Mouse (Mus musculus) c-Kit-negative CD71-positive TER-119-positive erythroid progenitor cells, embryonic 14.5 days (primary cell): Measurements from ENCODE around the gene Smagp.
"Not testable (repeated sequence)": the region's sequence is repeated elsewhere in the genome, so short reads cannot be mapped to it uniquely, and the experiment has no call there.

Experiments
- DNase-seq: peaks from one replicate; pipeline ENCODE4 v3.0.0-alpha.2; 2013; ENCODE audit warnings: low read depth, low spot score

Gene Smagp

GRCm38 (mm10) chr15:100627287-100627686 is 9.5 kb downstream of the Smagp start:
- no peak for DNase-seq

GRCm38 (mm10) chr15:100624435-100624834 is 12.3 kb downstream of the Smagp start:
- no peak for DNase-seq

GRCm38 (mm10) chr15:100623754-100624153 is 13.0 kb downstream of the Smagp start:
- no peak for DNase-seq

- DNase-seq: no peak
Measured at GRCm38 (mm10) chr15:100622164-100622563, 14.6 kb downstream of the Smagp start.

GRCm38 (mm10) chr15:100621671-100622070 is 15.1 kb downstream of the Smagp start:
- DNase-seq: not testable (repeated sequence)

GRCm38 (mm10) chr15:100619200-100619599 is 17.5 kb downstream of the Smagp start:
- DNase-seq: no peak

GRCm38 (mm10) chr15:100616221-100616620 is 20.5 kb downstream of the Smagp start:
- DNase-seq: no peak

GRCm38 (mm10) chr15:100615825-100616220 is 20.9 kb downstream of the Smagp start:
- DNase-seq: peak; percentile 74

- peak; percentile 99 for DNase-seq
Measured at GRCm38 (mm10) chr15:100614996-100615824, 21.5 kb downstream of the Smagp start, which contains the start of gene Dazap2. TSS of gene Dazap2 (plus strand) at chr15:100615349.

GRCm38 (mm10) chr15:100614218-100614995 is 22.3 kb downstream of the Smagp start:
- no peak for DNase-seq

GRCm38 (mm10) chr15:100613584-100613983 is 23.2 kb downstream of the Smagp start:
- DNase-seq: peak; percentile 66

GRCm38 (mm10) chr15:100612432-100612831 is 24.3 kb downstream of the Smagp start:
- DNase-seq: no peak

GRCm38 (mm10) chr15:100611951-100612350 is 24.8 kb downstream of the Smagp start:
- DNase-seq: no peak

- DNase-seq: not testable (repeated sequence)
Measured at GRCm38 (mm10) chr15:100606677-100607076, 30.1 kb downstream of the Smagp start.

- no peak for DNase-seq
Measured at GRCm38 (mm10) chr15:100601669-100602068, 35.1 kb downstream of the Smagp start.

- DNase-seq: no peak
Measured at GRCm38 (mm10) chr15:100600696-100601272, 36.0 kb downstream of the Smagp start.

GRCm38 (mm10) chr15:100600047-100600695 is 36.6 kb downstream of the Smagp start:
- no peak for DNase-seq

GRCm38 (mm10) chr15:100599276-100600046 is 37.3 kb downstream of the Smagp start, which contains the start of gene Pou6f1:
TSS of gene Pou6f1 (minus strand) at chr15:100599984.
- no peak for DNase-seq

GRCm38 (mm10) chr15:100598883-100599275 is 37.9 kb downstream of the Smagp start:
- DNase-seq: no peak

GRCm38 (mm10) chr15:100598287-100598882 is 38.4 kb downstream of the Smagp start:
- no peak for DNase-seq
